In genomic region chr2:144550529-144550928, GRCm38 (mm10) we compare ENCODE assay signal across 8 mouse cellular contexts. TPM values are rescaled to one million over a fixed set of nuclear protein-coding genes. Genes with fewer than 3 reads are reported as not detected.
A peak's percentile ranks its signal among the peaks of the same experiment; 100 is the strongest.
DNase-seq lines count a peak whose midpoint lies in the region; ATAC-seq and TF ChIP-seq lines count a peak whose summit lies in the region.

Rbbp9 (minus strand) TSS chr2:144550869.

- H3K4me2 ChIP-seq in limb, embryonic 12.5 days: peak within 1 kb of the TSS; percentile 58
- peak within 1 kb of the TSS; percentile 73 for H3K4me2 ChIP-seq in midbrain, embryonic 13.5 days (replicated peaks)

- DNase-seq in B cell, adult 2 months: peak; percentile 54 to 56
- DNase-seq in heart, embryonic 10.5 days (ENCODE audit: low spot score): peak; percentile 92
- peak; percentile 78 for DNase-seq in kidney, adult 9 months
- DNase-seq in spleen, adult 2 months (ENCODE audit: low read depth in 1 of 2, low spot score in 2 of 2): peak in 1 of 2 experiments; percentile 35

- peak within 1 kb of the TSS; percentile 82 for H3K4me3 ChIP-seq in bone marrow macrophage, adult 2 months (ENCODE audit: insufficient read depth, low read length)
- H3K4me3 ChIP-seq in embryonic fibroblast, embryonic 13.5 days (ENCODE audit: insufficient read depth, low read length): peak within 1 kb of the TSS; percentile 94
- peak within 1 kb of the TSS; percentile 81 for H3K4me3 ChIP-seq in heart, embryonic 10.5 days
- H3K4me3 ChIP-seq in limb, embryonic 12.5 days (replicated peaks): peak within 1 kb of the TSS; percentile 61
- H3K4me3 ChIP-seq in midbrain, embryonic 13.5 days (replicated peaks): peak within 1 kb of the TSS; percentile 80
- peak within 1 kb of the TSS; percentile 73 for H3K4me3 ChIP-seq in spleen, adult 2 months (ENCODE audit: extremely low read depth, insufficient read depth, insufficient read length)

- no peak within 1 kb of the TSS for H3K27ac ChIP-seq in bone marrow macrophage, adult 2 months (ENCODE audit: insufficient read depth, low read depth, low read length)
- no peak within 1 kb of the TSS for H3K27ac ChIP-seq in embryonic fibroblast, embryonic 13.5 days (ENCODE audit: insufficient read depth, low read length)
- H3K27ac ChIP-seq in heart, embryonic 10.5 days: peak within 1 kb of the TSS; percentile 94
- peak within 1 kb of the TSS; percentile 94 for H3K27ac ChIP-seq in limb, embryonic 12.5 days
- peak within 1 kb of the TSS; percentile 83 for H3K27ac ChIP-seq in midbrain, embryonic 13.5 days
- 0 out of 2 replicates have a peak within 1 kb of the TSS, but pooled peaks have one; percentile 2 for H3K27ac ChIP-seq in spleen, adult 2 months (ENCODE audit: insufficient read depth, low read length)

- WGBS in heart, embryonic 10.5 days: 2% methylated on average over 17 of the region's 17 CpGs
- under 1% methylated on average over 17 of the region's 17 CpGs for WGBS in limb, embryonic 12.5 days
- under 1% methylated on average over 17 of the region's 17 CpGs for WGBS in midbrain, embryonic 13.5 days
- WGBS in spleen, adult 2 months: 3% methylated on average over 17 of the region's 17 CpGs

- H3K27me3 ChIP-seq in heart, embryonic 10.5 days (ENCODE audit: insufficient read depth, poor library complexity, severe bottlenecking): no peaks in the 10 kb centered on the region
- H3K27me3 ChIP-seq in limb, embryonic 12.5 days: no peaks in the 10 kb centered on the region
- no peaks in the 10 kb centered on the region for H3K27me3 ChIP-seq in midbrain, embryonic 13.5 days
- H3K27me3 ChIP-seq in spleen, adult 2 months (ENCODE audit: control insufficient read depth, insufficient read depth, low read length): no peaks in the 10 kb centered on the region

- peak; percentile 97 for ATAC-seq in limb, embryonic 12.5 days (ENCODE audit: insufficient number of reproducible peaks, insufficient read depth, low FRiP score, low TSS enrichment, low read depth)
- ATAC-seq in midbrain, embryonic 13.5 days: peak; percentile 99

- peaks cover 23% of the 10 kb centered on the region for H3K36me3 ChIP-seq in heart, embryonic 10.5 days
- peaks cover 30% of the 10 kb centered on the region for H3K36me3 ChIP-seq in limb, embryonic 12.5 days
- H3K36me3 ChIP-seq in midbrain, embryonic 13.5 days: peaks cover 21% of the 10 kb centered on the region
- H3K36me3 ChIP-seq in spleen, adult 2 months (ENCODE audit: control insufficient read depth, insufficient read depth, low read length): peaks cover 2% of the 10 kb centered on the region; the same call in 1 of the 2 replicates

- H3K4me1 ChIP-seq in bone marrow macrophage, adult 2 months (ENCODE audit: control insufficient read depth, insufficient read depth, low read length): peaks cover 3% of the 10 kb centered on the region; the same call in 1 of the 2 replicates
- H3K4me1 ChIP-seq in embryonic fibroblast, embryonic 13.5 days (ENCODE audit: control insufficient read depth, insufficient read depth, low read length): no peaks in the 10 kb centered on the region
- H3K4me1 ChIP-seq in heart, embryonic 10.5 days: no peaks in the 10 kb centered on the region
- H3K4me1 ChIP-seq in limb, embryonic 12.5 days (replicated peaks): 0 out of 2 replicates have a peak, but pooled peaks cover 5% of the 10 kb centered on the region
- H3K4me1 ChIP-seq in midbrain, embryonic 13.5 days (replicated peaks): peaks cover 15% of the 10 kb centered on the region
- H3K4me1 ChIP-seq in spleen, adult 2 months (ENCODE audit: control insufficient read depth, insufficient read depth, insufficient read length): peaks cover 4% of the 10 kb centered on the region; the same call in 1 of the 2 replicates

- H3K9ac ChIP-seq in limb, embryonic 12.5 days (replicated peaks): peak within 1 kb of the TSS; percentile 75
- H3K9ac ChIP-seq in midbrain, embryonic 13.5 days (replicated peaks): peak within 1 kb of the TSS; percentile 86

- no peak for TF ChIP-seq POLR2A in bone marrow macrophage, adult 2 months (IDR thresholded peaks at IDR 0.05; ENCODE audit: borderline replicate concordance, low read depth, low read length)
- TF ChIP-seq POLR2A in embryonic fibroblast, embryonic 13.5 days (IDR thresholded peaks at IDR 0.05; ENCODE audit: low read depth, low read length): peak; percentile 90
- TF ChIP-seq POLR2A in spleen, adult 2 months (IDR thresholded peaks at IDR 0.05; ENCODE audit: low read depth, low read length): no peak

- no peaks in the 10 kb centered on the region for H3K9me3 ChIP-seq in heart, embryonic 10.5 days
- no peaks in the 10 kb centered on the region for H3K9me3 ChIP-seq in limb, embryonic 12.5 days
- no peaks in the 10 kb centered on the region for H3K9me3 ChIP-seq in midbrain, embryonic 13.5 days

- TF ChIP-seq CTCF in bone marrow macrophage, adult 2 months (IDR thresholded peaks at IDR 0.05; ENCODE audit: low read depth, low read length): no peak
- no peak for TF ChIP-seq CTCF in embryonic fibroblast, embryonic 13.5 days (IDR thresholded peaks at IDR 0.05; ENCODE audit: borderline replicate concordance, insufficient read depth, low read length)
- no peak for TF ChIP-seq CTCF in spleen, adult 2 months (IDR thresholded peaks at IDR 0.05; ENCODE audit: extremely low read depth, insufficient read depth, insufficient read length, insufficient replicate concordance)

RNA-seq across cellular contexts. Expression of gene Rbbp9, which starts in this region (rescaled TPM):
- 21.9 and 24.9 TPM in 2 replicates for polyA plus RNA-seq in bone marrow macrophage, adult 2 months (2012; ENCODE audit: insufficient read depth, insufficient read length, missing spikeins)
- polyA plus RNA-seq in embryonic fibroblast, embryonic 13.5 days (2011; ENCODE audit: insufficient read length, low read depth, missing spikeins): 25.4 and 33.6 TPM in 2 replicates
- polyA plus RNA-seq in heart, embryonic 10.5 days (2016; fragmentation: Nextera tagmentation; extraction: Ambion mirVana): 37.3 and 53.8 TPM in 2 replicates
- 58.2 and 62.5 TPM in 2 replicates for polyA plus RNA-seq in limb, embryonic 12.5 days (2016; fragmentation: Nextera tagmentation; extraction: Ambion mirVana)
- polyA plus RNA-seq in midbrain, embryonic 13.5 days (2015; fragmentation: Nextera tagmentation; extraction: Ambion mirVana): 63.3 and 65.4 TPM in 2 replicates
- 3.1 and 3.3 TPM in 2 replicates for polyA plus RNA-seq in spleen, adult 2 months (2012; rRNA removed)

Comparison
In these comparisons a context has a peak if more than half of its experiments do, and no peak if none do; other contexts are left out.
1. H3K27ac ChIP-seq: peak in heart, embryonic 10.5 days (single experiment), limb, embryonic 12.5 days (single experiment), midbrain, embryonic 13.5 days (single experiment) and spleen, adult 2 months (single experiment); none in bone marrow macrophage, adult 2 months (single experiment) and embryonic fibroblast, embryonic 13.5 days (single experiment).
2. Peak in every context shown above with its lines, with median percentiles within 50 percentile points of each other: H3K4me3 ChIP-seq.